Mouse (Mus musculus) kidney, postnatal 25 days (tissue): ENCODE measurements around the gene Ak3.
"Not testable (repeated sequence)": the region's sequence is repeated elsewhere in the genome, so short reads cannot be mapped to it uniquely, and the experiment has no call there.

Experiments
- DNase-seq, 2 experiments: peaks; one replicate each; pipeline ENCODE4 v3.0.0; 2021; ENCODE audit warnings: mixed read lengths in 2 of 2

Gene Ak3

GRCm38 (mm10) chr19:29042647-29043046 lies 5.1 kb downstream of the Ak3 start:
- no peak for DNase-seq

GRCm38 (mm10) chr19:29042143-29042542 lies 5.6 kb downstream of the Ak3 start:
- peak in 1 of 2 experiments; percentile 40 for DNase-seq

DNA sequence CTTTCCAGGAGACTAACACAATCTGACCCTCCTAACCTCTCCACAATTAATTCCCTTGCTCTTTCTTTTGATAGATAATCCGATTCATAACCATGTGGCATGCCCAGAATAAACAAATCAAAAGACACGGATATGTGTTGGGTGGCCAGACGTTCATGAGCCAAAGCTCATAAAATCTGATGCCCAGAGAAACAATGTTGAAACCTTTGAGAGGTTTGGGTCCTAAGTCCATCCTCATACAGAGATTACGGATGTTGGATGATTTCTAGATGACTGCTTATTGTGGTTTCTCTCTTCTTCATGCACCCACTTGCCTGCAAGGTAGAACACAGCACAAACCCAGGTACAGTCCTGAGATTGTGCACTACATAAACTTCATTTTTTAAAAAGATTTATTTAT lies 7.6 kb downstream of the Ak3 start:
- DNase-seq: no peak

- DNase-seq: no peak
Observed at GRCm38 (mm10) chr19:29039334-29039733, 8.4 kb downstream of the Ak3 start.

GRCm38 (mm10) chr19:29037541-29037940 lies 10.2 kb downstream of the Ak3 start:
- no peak for DNase-seq

GRCm38 (mm10) chr19:29037026-29037425 lies 10.7 kb downstream of the Ak3 start:
- no peak for DNase-seq

DNA sequence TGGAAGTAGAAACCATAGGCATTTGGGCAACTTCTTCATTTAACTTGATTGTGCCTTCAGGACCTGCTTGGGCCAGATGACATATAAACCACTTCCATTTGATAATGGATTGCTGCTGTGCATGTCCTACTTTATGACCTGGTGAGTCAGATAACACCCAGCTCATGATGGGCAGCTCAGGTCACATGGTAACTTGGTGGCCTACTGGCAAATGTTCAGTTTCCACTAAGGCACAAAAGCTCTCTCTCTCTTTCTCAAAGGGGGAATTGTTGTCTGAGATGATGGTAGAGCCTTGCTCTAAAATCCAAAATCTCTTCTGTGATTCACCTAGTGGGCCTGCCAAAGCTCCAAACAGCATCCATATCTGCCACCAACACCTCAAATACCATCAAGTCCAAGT lies 15.1 kb downstream of the Ak3 start:
- DNase-seq: no peak

DNA sequence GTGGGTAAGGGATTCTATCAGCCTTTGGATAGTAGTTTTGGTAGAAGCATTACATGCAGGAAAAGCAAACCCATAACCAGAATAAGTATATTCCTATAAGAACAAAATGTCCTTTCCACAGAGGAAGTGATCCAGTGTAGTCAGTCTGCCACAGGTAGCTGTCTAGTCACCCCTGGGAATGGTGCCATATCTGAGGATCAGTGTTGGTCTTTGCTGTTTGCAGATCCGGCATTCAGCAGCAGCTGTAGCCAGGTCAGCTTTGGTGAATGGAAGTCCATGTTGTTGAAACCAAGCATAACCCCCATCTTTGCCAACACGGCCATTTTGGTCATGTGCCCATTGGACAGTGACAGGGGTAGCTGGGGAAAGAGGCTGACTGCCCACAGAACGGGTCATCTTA lies 16.0 kb downstream of the Ak3 start:
- DNase-seq: no peak

- DNase-seq: peak in 1 of 2 experiments; percentile 42
Observed at GRCm38 (mm10) chr19:29024391-29024947, 23.3 kb downstream of the Ak3 start.

DNA sequence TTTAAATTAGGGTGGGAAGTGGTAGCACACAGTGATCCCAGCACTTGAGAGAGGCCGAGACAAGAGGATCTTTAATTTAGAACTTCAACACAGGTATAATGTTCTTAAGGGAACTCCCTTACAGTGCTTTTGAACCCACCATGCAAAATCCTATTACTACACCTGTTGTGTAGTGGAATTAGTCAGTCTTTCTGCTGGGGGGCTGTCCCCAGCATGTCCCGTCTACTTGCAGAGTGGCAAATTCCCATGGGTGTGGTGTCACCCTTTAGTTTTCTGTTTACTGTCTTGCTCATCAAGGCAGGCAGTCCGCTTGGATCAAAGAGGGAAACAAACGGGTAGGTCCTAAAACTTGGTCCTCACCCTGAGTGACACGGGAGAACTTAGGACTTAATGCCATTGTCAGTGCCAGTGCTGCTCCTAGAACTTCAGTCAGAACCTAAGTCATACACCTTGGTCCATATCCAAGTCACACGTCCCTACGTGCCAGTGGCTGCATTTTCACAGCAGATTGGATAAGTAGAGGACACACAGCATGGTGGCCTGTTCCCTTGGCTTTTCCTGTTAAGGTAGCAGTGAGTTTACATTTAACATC lies 25.9 kb downstream of the Ak3 start:
- DNase-seq: no peak

DNA sequence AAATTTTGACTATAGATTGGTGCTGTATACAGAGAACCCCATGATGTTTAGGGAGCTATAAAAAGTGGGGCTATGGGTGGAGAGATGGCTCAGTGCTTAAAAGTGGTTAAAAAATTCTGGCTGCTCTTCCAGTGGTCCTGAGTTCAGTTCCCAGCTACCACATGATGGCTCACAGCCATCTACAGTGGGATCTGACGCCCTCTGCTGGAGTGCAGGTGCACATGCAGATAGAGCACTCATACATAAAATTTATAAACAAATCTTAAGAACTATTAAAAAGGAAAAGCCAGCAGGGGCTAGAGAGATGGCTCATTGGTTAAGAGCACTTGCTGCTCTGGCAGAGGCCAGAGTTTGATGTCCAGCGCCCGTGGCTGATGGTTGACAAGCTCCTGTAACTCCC lies 28.1 kb downstream of the Ak3 start:
- no peak for DNase-seq

- DNase-seq: no peak
Observed at GRCm38 (mm10) chr19:29016786-29017185, 31.0 kb downstream of the Ak3 start.

- DNase-seq: no peak
Observed at GRCm38 (mm10) chr19:29016204-29016765, 31.5 kb downstream of the Ak3 start.

GRCm38 (mm10) chr19:29015410-29016203 lies 32.2 kb downstream of the Ak3 start:
- no peak for DNase-seq

- DNase-seq: peak in 1 of 2 experiments; percentile 48
Observed at GRCm38 (mm10) chr19:29014466-29015055, 33.2 kb downstream of the Ak3 start.

DNA sequence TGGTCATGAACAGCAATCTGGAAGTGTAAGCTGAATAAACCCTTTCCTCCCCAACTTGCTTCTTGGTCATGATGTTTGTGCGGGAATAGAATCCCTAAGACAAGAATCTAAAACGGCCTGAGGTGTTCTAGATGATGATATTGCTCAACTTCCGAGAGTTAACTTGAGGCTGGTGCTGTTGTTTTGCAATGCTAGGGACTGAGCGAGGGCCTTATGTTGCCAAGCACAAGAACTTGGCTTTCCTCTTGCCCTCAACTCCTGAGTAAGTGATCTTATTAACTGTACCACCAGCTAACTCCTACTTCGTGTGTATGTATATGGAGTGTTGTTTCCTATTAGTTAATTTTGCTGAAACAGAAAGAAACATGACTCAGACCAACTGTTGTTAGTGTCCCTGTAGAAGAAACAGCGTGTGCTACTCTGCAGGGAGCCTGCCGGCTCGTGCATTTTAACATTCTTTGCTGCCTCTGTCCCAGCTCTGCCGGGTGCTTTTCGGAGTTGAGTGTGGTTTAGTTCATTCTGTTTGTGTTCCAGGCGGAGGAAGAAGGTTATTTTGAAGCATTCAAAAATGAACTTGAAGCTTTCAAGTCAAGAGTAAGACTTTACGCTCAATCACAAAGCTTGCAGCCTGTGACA lies 36.3 kb downstream of the Ak3 start:
- DNase-seq: no peak

GRCm38 (mm10) chr19:29009046-29009445 lies 38.7 kb downstream of the Ak3 start:
- no peak for DNase-seq

- no peak for DNase-seq
Observed at GRCm38 (mm10) chr19:29008069-29008706, 39.6 kb downstream of the Ak3 start.

DNA sequence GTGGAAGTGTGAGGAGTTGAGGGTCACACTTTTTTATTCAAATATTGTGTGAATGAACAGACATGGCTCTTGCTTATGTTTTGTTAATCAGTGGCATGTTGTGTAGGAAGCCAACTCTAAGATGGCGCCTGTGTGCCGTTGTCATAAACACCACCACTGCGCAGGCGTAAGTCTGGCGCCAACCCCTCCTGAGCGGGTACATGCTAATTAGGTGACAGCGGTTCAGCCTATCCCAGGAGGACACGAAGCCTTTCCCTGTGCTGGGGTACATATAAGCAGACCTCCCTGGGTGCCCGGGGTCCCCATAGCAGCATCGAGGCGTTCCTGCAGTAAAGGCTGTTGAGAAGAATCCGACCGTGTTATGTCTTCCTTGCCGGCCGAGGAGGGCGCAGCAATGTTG lies 47.4 kb downstream of the Ak3 start:
- not testable (repeated sequence) for DNase-seq

DNA sequence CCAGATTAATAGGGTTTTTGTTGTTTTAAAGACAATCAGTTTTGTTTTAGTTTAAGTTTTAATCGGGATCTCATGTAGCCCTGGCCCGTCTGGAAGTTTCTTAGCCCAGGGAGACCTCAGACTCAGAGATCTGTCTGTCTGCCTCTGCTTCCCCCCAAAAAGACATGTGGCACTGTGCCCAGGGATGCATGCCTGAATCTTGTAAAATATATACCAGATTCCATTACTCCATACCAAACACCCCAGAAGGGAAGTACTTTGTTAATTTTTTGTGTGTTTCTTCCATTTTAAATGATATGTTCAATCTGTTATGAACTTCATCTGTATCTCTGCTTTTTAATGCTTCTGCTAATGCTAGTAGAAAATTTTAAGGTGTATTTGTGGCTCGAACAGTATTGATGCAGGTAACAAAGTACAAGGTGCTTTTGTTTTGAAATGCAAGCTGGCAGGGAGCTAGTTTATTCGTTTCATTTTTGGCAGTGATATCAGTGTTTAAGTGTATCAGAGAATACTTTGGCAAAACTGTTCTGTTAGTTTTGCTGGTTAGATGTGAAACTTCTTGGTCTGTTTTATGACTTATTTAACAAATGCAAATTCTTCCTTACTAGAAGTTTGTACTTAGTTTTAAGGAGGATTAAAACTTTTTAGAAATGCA lies 49.7 kb downstream of the Ak3 start:
- DNase-seq: no peak

- no peak for DNase-seq
Observed at GRCm38 (mm10) chr19:28995366-28995765, 52.4 kb downstream of the Ak3 start.

- DNase-seq: no peak
Observed at GRCm38 (mm10) chr19:28994870-28995269, 52.9 kb downstream of the Ak3 start.
